Mouse (Mus musculus): Measurements from ENCODE around the gene Slc13a2. TPM values are rescaled to one million over a fixed set of nuclear protein-coding genes. Genes with fewer than 3 reads are reported as not detected.

Gene Slc13a2
- polyA plus RNA-seq, 1 experiment = 0.07 TPM

DNA sequence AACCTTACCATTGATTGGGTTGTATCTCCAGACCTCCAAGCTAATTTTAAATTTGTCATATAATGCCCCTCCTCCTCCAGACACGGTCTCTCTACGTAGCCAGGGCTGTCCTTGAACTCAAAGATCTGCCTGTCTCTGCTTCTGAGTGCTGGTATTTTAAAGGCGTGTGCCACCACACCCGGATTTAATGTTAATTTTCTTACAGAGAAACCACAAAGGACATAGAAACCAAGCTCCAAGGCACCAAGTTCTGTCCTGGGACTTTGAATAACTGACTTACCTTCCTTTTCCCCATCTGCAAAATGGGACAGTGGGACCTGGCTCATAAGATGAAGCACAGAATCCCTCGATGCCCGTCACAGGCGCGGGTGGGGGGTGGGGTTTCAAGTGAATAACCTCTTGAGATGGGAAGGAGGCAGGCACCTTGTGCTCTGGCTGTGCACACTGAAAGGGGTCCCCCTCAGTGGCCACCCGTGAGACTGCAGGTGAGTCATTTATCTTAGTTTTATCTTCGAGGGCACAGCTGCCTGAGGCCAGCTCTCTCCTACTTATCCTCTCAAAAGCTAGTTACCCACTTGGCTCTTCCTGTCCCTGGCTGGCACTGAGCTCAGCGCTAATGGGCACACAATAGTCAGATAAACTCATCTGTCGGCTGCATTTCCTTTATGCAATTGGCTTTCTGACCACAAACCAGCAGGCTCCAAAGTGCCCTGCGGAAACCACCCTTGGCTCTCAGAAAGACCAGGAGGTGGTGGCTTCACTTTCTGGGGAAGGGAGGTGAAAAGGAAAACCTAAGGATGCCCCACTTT lies 612 bp downstream of the Slc13a2 start:
- Histone ChIP-seq H3K4me1 (peaks cover 46% of the 10 kb centered on the region), H3K4me3 (replicated peaks) (peak overlapping the region; percentile 80), H3K36me3 (replicated peaks; ENCODE audit: low read length) (no peaks in the 10 kb centered on the region), H3K9me3 (no peaks in the 10 kb centered on the region), H3K27me3 (replicated peaks) (peaks cover 80% of the 10 kb centered on the region)
- TF ChIP-seq GATA1 (IDR thresholded peaks at IDR 0.05; ENCODE audit: borderline replicate concordance, low read length) (no peak), FLI1 (IDR thresholded peaks at IDR 0.05; ENCODE audit: low read length) (no peak)

DNA sequence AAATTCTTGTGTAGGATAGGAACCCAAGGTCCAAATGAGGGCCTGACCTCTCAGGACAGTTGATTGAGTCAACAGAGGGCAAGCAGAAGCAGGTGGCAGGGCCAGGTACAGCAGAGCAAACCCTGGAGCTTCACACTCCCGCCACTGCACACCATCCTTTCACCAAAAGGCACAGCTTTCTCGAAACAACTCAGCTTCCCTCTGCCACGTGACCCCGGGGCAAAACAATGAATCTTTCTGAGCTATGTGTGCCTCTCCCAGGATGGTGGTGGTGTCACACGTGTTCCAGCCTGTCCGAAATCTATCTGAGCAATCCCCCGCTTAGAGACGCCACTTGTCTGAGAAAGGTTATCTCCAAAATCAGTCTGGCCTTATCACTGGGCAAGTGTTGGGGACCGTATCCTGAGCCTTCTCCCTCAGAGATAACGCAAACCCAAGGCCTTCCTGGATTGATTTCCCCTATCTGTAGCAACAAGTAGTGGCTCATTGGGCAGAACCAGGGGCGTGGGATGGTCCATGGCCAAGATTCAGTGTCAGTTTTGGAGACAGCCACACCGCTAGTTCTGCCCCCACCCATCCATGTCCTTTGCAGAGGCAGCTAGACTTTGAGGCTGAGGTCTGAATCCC lies 1.6 kb downstream of the Slc13a2 start:
- H3K27me3 ChIP-seq (replicated peaks) = peaks cover 82% of the 10 kb centered on the region

DNA sequence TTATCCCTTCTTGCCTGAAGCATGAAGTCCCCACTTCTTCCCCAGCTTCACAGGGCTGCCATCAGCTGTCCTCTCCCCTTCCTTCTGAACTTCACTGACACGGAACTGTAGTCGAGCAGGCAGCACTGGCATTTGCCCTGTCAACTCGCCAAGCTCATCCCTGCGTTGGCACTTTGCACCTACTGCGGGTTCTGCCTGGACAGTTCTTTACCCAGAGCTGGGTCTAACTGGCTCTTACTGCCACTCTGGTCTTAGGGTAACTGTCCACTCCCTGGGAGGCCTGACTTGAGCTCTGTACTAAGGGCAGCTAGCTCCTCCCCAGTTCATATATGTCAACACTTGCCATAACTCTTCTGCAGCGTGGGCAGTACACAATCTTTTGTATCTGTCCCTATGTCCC lies 5.2 kb downstream of the Slc13a2 start:
- TF ChIP-seq GATA1 (IDR thresholded peaks at IDR 0.05; ENCODE audit: borderline replicate concordance, low read length) = no peak
- no peak for TF ChIP-seq FLI1 (IDR thresholded peaks at IDR 0.05; ENCODE audit: low read length)
- Histone ChIP-seq H3K9me3 (no peaks in the 10 kb centered on the region), H3K4me3 (replicated peaks) (no peak overlapping the region), H3K27me3 (replicated peaks) (peaks cover 84% of the 10 kb centered on the region), H3K4me1 (peaks cover 29% of the 10 kb centered on the region), H3K36me3 (replicated peaks; ENCODE audit: low read length) (no peaks in the 10 kb centered on the region)

More for the DNA sequence above, 1.6 kb downstream of the Slc13a2 start:
- TF ChIP-seq GATA1 (IDR thresholded peaks at IDR 0.05; ENCODE audit: borderline replicate concordance, low read length) (no peak), FLI1 (IDR thresholded peaks at IDR 0.05; ENCODE audit: low read length) (no peak)
- peaks cover 46% of the 10 kb centered on the region for H3K4me1 ChIP-seq
- H3K36me3 ChIP-seq (replicated peaks; ENCODE audit: low read length) = no peaks in the 10 kb centered on the region
- H3K4me3 ChIP-seq (replicated peaks) = no peak overlapping the region
- no peaks in the 10 kb centered on the region for H3K9me3 ChIP-seq

DNA sequence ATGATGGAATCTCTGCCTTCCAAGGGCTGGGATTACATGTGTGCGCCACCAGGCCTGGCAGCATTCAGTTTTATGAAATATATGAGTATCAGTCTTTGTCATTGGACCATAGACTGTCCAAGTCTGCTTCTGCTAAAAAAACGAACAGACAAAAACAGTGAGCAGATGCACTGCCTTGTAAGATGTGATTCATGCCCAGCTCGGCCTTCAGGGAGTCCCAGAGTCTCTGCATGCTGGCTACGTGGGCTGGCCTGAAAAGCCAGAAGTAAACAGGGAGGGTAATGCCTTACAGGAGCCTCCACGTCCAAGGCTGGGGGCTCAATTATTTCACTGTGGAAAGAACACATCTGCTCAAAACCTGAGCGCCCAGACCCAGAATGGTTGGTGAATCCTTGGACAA lies 9.2 kb downstream of the Slc13a2 start:
- TF ChIP-seq FLI1 (IDR thresholded peaks at IDR 0.05; ENCODE audit: low read length) (no peak), GATA1 (IDR thresholded peaks at IDR 0.05; ENCODE audit: borderline replicate concordance, low read length) (no peak)
- H3K9me3 ChIP-seq = no peaks in the 10 kb centered on the region
- H3K27me3 ChIP-seq (replicated peaks) = peaks cover 83% of the 10 kb centered on the region
- no peak overlapping the region for H3K4me3 ChIP-seq (replicated peaks)
- no peaks in the 10 kb centered on the region for H3K4me1 ChIP-seq
- no peaks in the 10 kb centered on the region for H3K36me3 ChIP-seq (replicated peaks; ENCODE audit: low read length)

DNA sequence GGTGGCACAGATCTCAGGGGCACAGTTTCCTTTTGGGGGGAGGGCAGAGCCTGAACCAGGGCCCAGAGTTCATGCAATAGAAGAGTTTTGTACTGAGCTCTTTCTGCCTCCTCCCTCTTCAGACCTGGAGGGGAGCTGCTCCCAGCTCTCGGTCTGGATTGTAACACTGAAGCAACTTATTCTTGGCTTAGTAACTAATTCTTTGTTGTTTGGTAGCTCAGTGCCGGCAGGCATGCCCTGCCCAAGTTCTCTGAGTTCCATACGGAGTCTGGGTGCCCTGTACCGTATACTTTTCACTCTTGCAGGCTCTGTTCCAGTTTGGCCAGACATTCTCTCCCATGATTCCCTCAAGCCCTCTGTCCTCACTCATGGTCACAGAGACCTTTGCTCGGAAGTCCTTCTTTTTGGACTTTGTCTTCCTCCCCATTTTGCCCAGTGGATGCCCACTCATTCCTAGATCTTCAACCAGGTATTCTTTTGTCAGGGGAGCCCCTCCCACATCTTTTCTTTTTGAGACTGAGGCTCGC lies 9.6 kb downstream of the Slc13a2 start:
- H3K4me1 ChIP-seq = no peaks in the 10 kb centered on the region
- H3K36me3 ChIP-seq (replicated peaks; ENCODE audit: low read length) = no peaks in the 10 kb centered on the region
- no peaks in the 10 kb centered on the region for H3K9me3 ChIP-seq
- TF ChIP-seq GATA1 (IDR thresholded peaks at IDR 0.05; ENCODE audit: borderline replicate concordance, low read length) (no peak), FLI1 (IDR thresholded peaks at IDR 0.05; ENCODE audit: low read length) (no peak)
- H3K4me3 ChIP-seq (replicated peaks) = no peak overlapping the region
- peaks cover 82% of the 10 kb centered on the region for H3K27me3 ChIP-seq (replicated peaks)

DNA sequence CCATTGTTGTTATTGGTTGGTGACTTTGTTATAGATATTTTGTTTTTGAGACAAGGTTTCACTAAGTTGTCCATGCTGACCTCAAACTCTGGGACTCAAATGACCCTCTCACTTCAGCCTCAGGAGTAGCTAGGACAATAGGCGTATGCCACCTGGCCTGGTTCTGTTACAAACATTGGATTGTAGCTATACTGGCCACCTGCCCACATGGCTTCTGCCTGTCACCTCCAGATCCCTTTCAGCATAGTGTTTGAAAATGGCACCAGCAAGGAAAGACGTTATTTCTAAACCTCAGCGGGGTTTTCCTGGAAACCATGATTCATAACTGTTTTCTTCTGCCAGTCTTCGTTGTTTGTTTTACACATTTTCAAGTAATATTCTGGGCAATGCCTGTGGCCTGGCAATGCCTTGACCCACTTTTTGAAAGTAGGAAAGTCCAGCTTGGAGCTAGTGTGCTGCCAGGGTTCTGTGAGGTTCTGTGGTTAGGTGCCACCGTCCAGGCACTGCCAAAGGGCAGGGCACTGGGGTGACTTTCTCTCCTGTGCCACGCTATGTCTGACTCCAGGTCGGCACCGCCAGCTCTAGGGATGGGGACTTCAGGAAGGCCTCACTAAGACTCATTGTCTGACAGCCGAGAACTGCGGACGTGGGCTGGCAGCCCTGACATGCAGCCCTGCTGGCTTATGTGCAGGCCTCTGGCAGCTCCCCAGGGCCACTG lies 10.3 kb downstream of the Slc13a2 start:
- Histone ChIP-seq H3K27me3 (replicated peaks) (peaks cover 78% of the 10 kb centered on the region), H3K9me3 (no peaks in the 10 kb centered on the region), H3K4me3 (replicated peaks) (no peak overlapping the region), H3K36me3 (replicated peaks; ENCODE audit: low read length) (no peaks in the 10 kb centered on the region), H3K4me1 (peaks cover 3% of the 10 kb centered on the region)
- TF ChIP-seq GATA1 (IDR thresholded peaks at IDR 0.05; ENCODE audit: borderline replicate concordance, low read length) (no peak), FLI1 (IDR thresholded peaks at IDR 0.05; ENCODE audit: low read length) (no peak)

DNA sequence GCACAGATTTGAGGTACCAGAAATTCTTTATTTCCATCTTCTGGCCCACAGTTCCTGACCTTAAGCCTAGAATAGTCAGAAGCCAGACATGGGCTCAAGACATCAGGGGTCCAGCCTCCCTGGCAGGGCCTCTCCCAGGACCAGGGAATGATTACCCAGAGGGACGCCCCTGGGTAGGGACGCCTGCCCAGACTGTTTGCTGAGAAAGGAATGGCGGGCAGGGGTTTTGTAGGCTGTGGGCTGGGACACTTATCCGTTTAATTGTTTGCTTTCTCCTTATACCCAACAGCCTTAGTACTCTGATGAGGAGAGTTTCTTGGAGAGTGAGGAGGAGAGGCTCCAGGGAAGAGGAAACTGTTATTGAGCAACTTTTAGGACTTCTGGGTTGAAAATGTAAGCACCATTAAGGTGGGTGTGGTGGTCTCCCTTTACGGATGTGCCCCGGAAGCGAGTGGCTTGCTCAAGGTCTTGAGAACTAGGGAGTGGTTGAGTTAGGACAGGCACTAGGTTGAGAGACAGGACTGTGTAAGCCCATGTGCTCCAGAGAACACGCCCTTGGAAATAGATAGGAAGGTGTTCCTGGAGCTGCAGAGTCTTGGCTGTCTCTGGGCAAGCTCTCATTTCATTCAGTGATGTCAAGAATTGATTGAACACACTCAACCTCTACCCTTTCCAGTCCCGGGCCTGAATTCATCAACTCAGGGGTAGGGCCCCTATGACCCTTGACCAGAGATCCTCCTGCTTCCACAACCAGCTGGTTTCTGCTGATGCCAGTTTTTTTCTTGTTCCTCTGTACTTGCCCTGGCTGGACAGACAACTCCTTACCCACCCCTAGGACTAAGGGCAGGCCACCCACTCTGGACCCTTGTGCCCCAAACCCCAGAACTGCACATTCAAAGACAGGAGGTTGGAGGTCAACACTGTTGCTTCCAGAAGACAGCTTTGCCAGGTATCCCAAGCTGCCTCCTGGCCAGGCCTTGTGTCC lies 13.5 kb downstream of the Slc13a2 start:
- Histone ChIP-seq H3K27me3 (replicated peaks) (peaks cover 67% of the 10 kb centered on the region), H3K9me3 (no peaks in the 10 kb centered on the region), H3K4me1 (peaks cover 7% of the 10 kb centered on the region), H3K36me3 (replicated peaks; ENCODE audit: low read length) (no peaks in the 10 kb centered on the region), H3K4me3 (replicated peaks) (no peak overlapping the region)
- TF ChIP-seq FLI1 (IDR thresholded peaks at IDR 0.05; ENCODE audit: low read length) (no peak), GATA1 (IDR thresholded peaks at IDR 0.05; ENCODE audit: borderline replicate concordance, low read length) (no peak)

DNA sequence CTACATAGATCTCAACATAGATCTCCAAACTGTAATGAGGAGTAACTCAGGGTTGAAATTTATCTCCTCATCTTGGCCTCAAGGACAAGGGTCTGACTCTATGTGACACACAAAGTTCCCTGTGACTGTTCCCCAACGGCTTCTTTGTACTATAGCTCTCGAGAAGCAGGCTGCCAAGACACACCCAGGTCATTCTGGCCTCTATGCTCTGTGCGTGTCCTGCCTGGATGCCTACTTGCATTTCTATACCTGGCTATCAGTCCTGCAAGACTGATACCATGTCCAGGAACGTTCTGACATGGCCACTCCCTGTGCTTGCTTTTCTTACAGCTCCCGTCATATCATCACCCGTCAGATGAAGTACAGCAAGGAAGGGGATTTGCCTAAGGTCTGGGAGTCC lies 20.0 kb downstream of the Slc13a2 start:
- Histone ChIP-seq H3K4me1 (peaks cover 36% of the 10 kb centered on the region), H3K9me3 (no peaks in the 10 kb centered on the region), H3K4me3 (replicated peaks) (no peak overlapping the region), H3K27me3 (replicated peaks) (peaks cover 76% of the 10 kb centered on the region), H3K36me3 (replicated peaks; ENCODE audit: low read length) (no peaks in the 10 kb centered on the region)
- TF ChIP-seq GATA1 (IDR thresholded peaks at IDR 0.05; ENCODE audit: borderline replicate concordance, low read length) (no peak), FLI1 (IDR thresholded peaks at IDR 0.05; ENCODE audit: low read length) (no peak)

DNA sequence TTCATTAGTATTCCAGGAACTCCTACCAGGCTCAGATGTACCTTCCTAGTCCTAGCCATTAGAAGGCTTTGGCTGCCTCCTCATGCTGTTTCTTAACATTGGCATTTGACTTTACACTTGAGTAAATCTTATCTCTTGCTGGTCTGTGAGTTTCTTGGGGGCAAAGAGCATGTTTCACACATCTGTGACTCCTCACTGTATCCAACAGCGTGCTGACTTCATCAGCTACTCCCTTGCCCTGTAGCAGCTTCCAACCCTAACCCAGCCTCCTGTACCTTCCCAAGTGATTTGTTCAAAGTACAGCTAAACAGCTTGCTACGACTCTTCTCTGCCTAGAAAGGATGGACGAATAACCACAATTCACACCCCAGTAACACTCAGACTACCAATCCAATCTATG lies 20.5 kb downstream of the Slc13a2 start:
- Histone ChIP-seq H3K36me3 (replicated peaks; ENCODE audit: low read length) (no peaks in the 10 kb centered on the region), H3K9me3 (no peaks in the 10 kb centered on the region), H3K4me3 (replicated peaks) (no peak overlapping the region), H3K4me1 (peaks cover 31% of the 10 kb centered on the region), H3K27me3 (replicated peaks) (peaks cover 76% of the 10 kb centered on the region)
- TF ChIP-seq FLI1 (IDR thresholded peaks at IDR 0.05; ENCODE audit: low read length) (no peak), GATA1 (IDR thresholded peaks at IDR 0.05; ENCODE audit: borderline replicate concordance, low read length) (no peak)

All from megakaryocyte, embryonic 14.5 days (primary cell).